Mouse (Mus musculus) small intestine, adult 2 months (tissue): ENCODE data around the gene Cutc.

Experiments used
- CTCF ChIP-seq: fragments of 200-500 bp; IDR thresholded peaks from 2 replicates; pipeline ENCODE4 v1.5.1; 2012; ENCODE audit warnings: low read depth, mild to moderate bottlenecking, control low read depth, inconsistent platforms, low read length, moderate library complexity, mixed read lengths; ENCODE audit not compliant: insufficient replicate concordance, insufficient read length; ENCODE audit errors: extremely low read depth
- POLR2A ChIP-seq: fragments of 200-500 bp; IDR thresholded peaks from 2 replicates; pipeline ENCODE4 v1.6.1; 2012; ENCODE audit warnings: low read depth, mild to moderate bottlenecking, control low read depth, inconsistent platforms, low read length, moderate library complexity

- TF ChIP-seq POLR2A (no peak), CTCF (no peak)
Measured at GRCm38 (mm10) chr19:43789817-43790216, 37.0 kb downstream of the Cutc start.
